ENCODE assay signal across 11 mouse cellular contexts in genomic region chr13:3221622-3222021, GRCm38 (mm10).
DNase-seq lines count a peak whose midpoint lies in the region; ATAC-seq and TF ChIP-seq lines count a peak whose summit lies in the region.
"Had no signal": no experiment of that assay in that cellular context is flagged by ENCODE, and none has a peak within 500 bp of the region (broad histone marks: within the 10 kb centered on the region; RNA-seq: fewer than 3 reads in every experiment).

No protein-coding gene starts in this region.

- no peak for TF ChIP-seq CTCF in C2C12 (IDR thresholded peaks at IDR 0.05; ENCODE audit: control insufficient read depth, insufficient read depth, insufficient read length)

- H3K4me3 ChIP-seq in C2C12 (ENCODE audit: insufficient read depth, poor library complexity, severe bottlenecking), result no peak overlapping the region
- no peak overlapping the region for H3K4me3 ChIP-seq in kidney, embryonic 14.5 days (ENCODE audit: low read length)
- H3K4me3 ChIP-seq in intestine, embryonic 16.5 days (ENCODE audit: low read length), result no peak overlapping the region

- ATAC-seq in frontal cortex, adult (ENCODE audit: low TSS enrichment), result peak; percentile 84
- ATAC-seq in megakaryocyte progenitor cell, adult 5-6 weeks (replicated peaks; ENCODE audit: poor library complexity), result 0 out of 2 replicates have a peak, but pooled peaks have one; percentile 23
- no peak for ATAC-seq in kidney, embryonic 14.5 days (ENCODE audit: low FRiP score, low TSS enrichment)
- no peak for ATAC-seq in intestine, embryonic 16.5 days
- no peak for ATAC-seq in granulocyte monocyte progenitor cell, adult 5-6 weeks (replicated peaks; ENCODE audit: poor library complexity, severe bottlenecking)

- no peaks in the 10 kb centered on the region for H3K79me3 ChIP-seq in C2C12 (ENCODE audit: low read depth)

- WGBS in kidney, embryonic 14.5 days, result 77% methylated on average over 16 of the region's 16 CpGs
- 73% methylated on average over 16 of the region's 16 CpGs for WGBS in intestine, embryonic 16.5 days

- no peaks in the 10 kb centered on the region for H3K36me3 ChIP-seq in C2C12 (ENCODE audit: control insufficient read depth, insufficient read depth)
- no peaks in the 10 kb centered on the region for H3K36me3 ChIP-seq in kidney, embryonic 14.5 days (ENCODE audit: control insufficient read depth, insufficient read depth, low read length)
- H3K36me3 ChIP-seq in intestine, embryonic 16.5 days (ENCODE audit: control insufficient read depth, insufficient read depth, low read length), result no peaks in the 10 kb centered on the region

- H3ac ChIP-seq in C2C12 (ENCODE audit: control insufficient read depth, insufficient read length, low read depth), result no peak overlapping the region

- H3K9me3 ChIP-seq in kidney, embryonic 14.5 days (ENCODE audit: control insufficient read depth, low read length), result no peaks in the 10 kb centered on the region
- H3K9me3 ChIP-seq in intestine, embryonic 16.5 days (ENCODE audit: control insufficient read depth, low read length), result no peaks in the 10 kb centered on the region

- no peak overlapping the region for H3K4me2 ChIP-seq in kidney, embryonic 14.5 days (replicated peaks; ENCODE audit: low read depth, low read length)
- no peak overlapping the region for H3K4me2 ChIP-seq in intestine, embryonic 16.5 days (ENCODE audit: low read depth, low read length)

- peak; percentile 21 for DNase-seq in R1 (ENCODE audit: low read depth, low spot score)
- DNase-seq in spleen, postnatal 10 days (ENCODE audit: low spot score in 2 of 2), result no peak
- DNase-seq: adrenal gland, postnatal 36 days; cerebellum, adult 9-10 months; kidney, adult 18-20 months had no signal

- no peaks in the 10 kb centered on the region for H3K27me3 ChIP-seq in C2C12 (ENCODE audit: control insufficient read depth, insufficient read depth, insufficient read length)
- H3K27me3 ChIP-seq in kidney, embryonic 14.5 days (ENCODE audit: control insufficient read depth, insufficient read depth, low read length), result no peaks in the 10 kb centered on the region
- H3K27me3 ChIP-seq in intestine, embryonic 16.5 days (replicated peaks; ENCODE audit: control insufficient read depth, insufficient read depth, low read length), result no peaks in the 10 kb centered on the region

- no peaks in the 10 kb centered on the region for H3K79me2 ChIP-seq in C2C12 (ENCODE audit: control insufficient read depth, insufficient read depth)

- no peaks in the 10 kb centered on the region for H3K4me1 ChIP-seq in kidney, embryonic 14.5 days (ENCODE audit: control insufficient read depth, insufficient read depth, low read length)
- H3K4me1 ChIP-seq in intestine, embryonic 16.5 days (ENCODE audit: control insufficient read depth, insufficient read depth, low read length), result no peaks in the 10 kb centered on the region

- H3K27ac ChIP-seq in kidney, embryonic 14.5 days (ENCODE audit: low read depth, low read length), result no peak overlapping the region
- H3K27ac ChIP-seq in intestine, embryonic 16.5 days (ENCODE audit: low read length), result no peak overlapping the region

- no peak overlapping the region for H3K9ac ChIP-seq in kidney, embryonic 14.5 days (ENCODE audit: low read depth, low read length)
- no peak overlapping the region for H3K9ac ChIP-seq in intestine, embryonic 16.5 days (ENCODE audit: low read depth, low read length)

TF ChIP-seq in C2C12, 6 proteins besides CTCF, POLR2A, EP300 and RAD21:
- peak; percentile 21 for TF ChIP-seq MYOD1 (IDR thresholded peaks at IDR 0.05; ENCODE audit: control insufficient read depth, insufficient read length, low read depth)
- TF ChIP-seq USF1 (IDR thresholded peaks at IDR 0.05; ENCODE audit: low read depth), result no peak
TF ChIP-seq in C2C12: peak in this region for 1.

Comparison
In these comparisons a context has a peak if more than half of its experiments do, and no peak if none do; other contexts are left out.
1. ATAC-seq: peak in frontal cortex, adult (single experiment) and megakaryocyte progenitor cell, adult 5-6 weeks (single experiment); none in kidney, embryonic 14.5 days (single experiment), intestine, embryonic 16.5 days (single experiment) and granulocyte monocyte progenitor cell, adult 5-6 weeks (single experiment).